Mouse (Mus musculus) monocyte, adult 2 months (primary cell): Measurements from ENCODE around the gene Pold1.

Source experiments
- DNase-seq, 2 experiments: peaks; one replicate each; pipeline ENCODE4 v3.0.0; 2022; ENCODE audit warnings: low spot score in 2 of 2, low read depth in 1 of 2

Gene Pold1

GRCm38 (mm10) chr7:44526414-44527154 lies 22.1 kb downstream of the Pold1 start:
- DNase-seq = no peak

DNA sequence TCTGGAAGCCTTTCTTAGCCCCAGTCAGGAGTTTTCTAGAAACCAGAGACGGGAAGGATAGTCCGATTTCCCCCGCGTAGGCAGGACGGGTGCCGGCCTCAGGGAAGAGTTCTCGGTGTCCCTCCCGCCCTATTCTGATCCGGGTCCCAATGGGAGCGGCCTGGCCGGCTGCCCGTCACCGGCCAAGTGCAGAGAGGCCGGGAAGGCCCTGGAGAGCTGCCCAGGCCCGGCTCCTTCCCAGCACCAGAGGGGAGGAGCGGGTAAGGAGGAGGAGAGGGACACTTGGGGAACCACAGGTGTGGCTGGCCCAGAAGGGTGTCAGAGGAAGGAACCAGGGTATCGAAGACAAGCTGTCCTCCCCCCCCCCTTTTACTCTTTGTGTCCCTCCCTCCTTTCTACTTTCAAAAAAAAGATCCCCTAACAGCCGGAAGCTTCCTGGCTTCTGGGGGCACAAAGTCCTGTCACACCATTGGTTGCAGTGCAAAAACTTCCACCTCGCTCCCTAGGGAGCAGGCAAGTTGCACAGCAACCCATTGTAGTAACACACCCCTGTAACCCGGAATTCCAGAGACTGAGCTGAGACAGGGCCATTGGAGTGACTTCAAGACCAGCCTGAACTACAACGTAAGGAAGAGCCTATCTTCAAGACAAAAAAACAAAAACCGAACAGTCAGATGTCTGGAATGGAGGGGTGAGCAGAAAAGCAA lies 23.4 kb downstream of the Pold1 start:
- DNase-seq = no peak

- no peak for DNase-seq
These were observed 24.1 kb downstream of the Pold1 start, which contains the start of gene Mybpc2 for GRCm38 (mm10) chr7:44524502-44524901. TSS of gene Mybpc2 (minus strand) at chr7:44524656.

- no peak for DNase-seq
These were observed 25.6 kb downstream of the Pold1 start for GRCm38 (mm10) chr7:44523056-44523455.

GRCm38 (mm10) chr7:44521710-44522109 lies 26.9 kb downstream of the Pold1 start:
- no peak for DNase-seq

- DNase-seq = no peak
These were observed 27.7 kb downstream of the Pold1 start for GRCm38 (mm10) chr7:44520990-44521389.

GRCm38 (mm10) chr7:44519240-44519913 lies 29.3 kb downstream of the Pold1 start:
- no peak for DNase-seq

- DNase-seq = no peak
These were observed 41.2 kb downstream of the Pold1 start for GRCm38 (mm10) chr7:44507491-44507890.

GRCm38 (mm10) chr7:44501563-44502115 lies 47.0 kb downstream of the Pold1 start:
- DNase-seq = peak; percentile 33 to 61

- no peak for DNase-seq
These were observed 48.6 kb downstream of the Pold1 start for GRCm38 (mm10) chr7:44500046-44500445.

DNA sequence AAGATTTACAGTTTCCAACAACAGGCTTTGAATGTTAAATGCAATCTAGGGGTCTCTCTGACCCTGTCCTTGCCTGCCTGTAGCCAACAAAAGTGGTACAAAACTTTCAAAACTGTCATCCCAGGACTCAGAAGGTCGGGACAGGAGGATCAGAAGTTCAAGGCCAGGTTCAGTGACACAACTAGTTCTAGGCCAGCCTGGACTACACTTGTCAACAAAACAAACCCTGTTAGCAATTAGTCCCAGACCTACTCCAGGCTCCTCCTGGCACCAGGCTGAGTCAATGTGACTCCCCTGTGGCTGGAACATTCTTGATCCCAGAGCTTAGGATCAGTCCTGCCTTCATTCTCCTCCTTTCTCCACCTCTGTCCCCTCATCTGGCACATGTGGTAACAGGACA lies 49.7 kb downstream of the Pold1 start:
- no peak for DNase-seq

GRCm38 (mm10) chr7:44497361-44498055 lies 51.1 kb downstream of the Pold1 start:
- DNase-seq = no peak

DNA sequence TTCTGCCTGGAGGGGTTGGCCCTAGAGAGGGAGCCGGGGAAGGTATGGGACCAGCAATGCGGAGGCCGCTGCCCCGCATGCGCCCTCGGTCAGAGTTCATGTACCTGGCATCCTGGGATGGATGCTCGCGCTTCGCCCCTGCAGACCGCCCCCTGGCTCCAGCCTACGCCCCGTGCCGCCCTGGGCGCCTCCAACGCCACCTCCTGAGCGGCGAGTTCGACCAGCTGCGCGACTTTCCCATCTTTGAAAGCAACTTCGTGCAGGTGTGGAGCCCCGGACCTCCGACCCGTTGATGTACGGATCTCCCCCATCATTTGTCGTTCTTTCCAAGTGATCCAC lies 51.9 kb downstream of the Pold1 start:
- DNase-seq = no peak

DNA sequence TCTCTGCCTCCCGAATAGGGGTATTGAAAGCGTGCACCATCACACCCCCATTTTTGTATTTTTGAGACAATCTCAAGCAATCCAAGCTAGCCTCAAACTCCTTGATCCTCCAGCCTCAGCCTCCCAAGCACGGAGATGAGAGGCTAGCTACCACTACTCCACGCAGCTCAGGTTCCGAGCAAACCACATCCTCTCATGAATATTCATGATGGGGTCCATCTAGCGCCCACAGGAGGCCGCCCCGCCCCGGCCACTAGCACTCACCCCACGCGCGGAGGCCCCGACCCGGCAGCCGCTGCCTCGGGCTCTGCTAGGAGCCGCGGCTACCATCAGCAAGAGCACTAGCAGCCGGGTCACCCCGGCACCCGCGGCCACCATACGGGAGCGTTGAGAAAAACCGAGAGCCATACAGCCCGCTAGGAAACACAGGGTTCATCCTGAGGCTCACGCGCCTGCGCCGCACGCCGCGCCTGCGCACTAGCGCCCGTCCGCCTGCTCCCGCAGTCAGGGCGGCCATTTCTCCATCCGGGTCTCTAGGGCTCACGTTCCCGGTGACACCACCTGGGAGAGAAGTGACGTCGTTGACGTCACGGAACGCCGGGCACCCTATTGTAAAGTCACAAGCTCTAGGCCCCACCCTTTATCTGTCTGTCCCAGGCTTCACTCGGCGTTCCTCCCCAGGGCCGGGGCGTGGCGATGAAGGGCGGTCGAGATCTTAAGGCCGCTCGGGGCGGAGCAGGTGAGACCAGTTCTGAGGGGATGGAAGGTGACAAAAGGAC lies 52.5 kb downstream of the Pold1 start, which contains the start of the genes Emc10 and Fam71e1:
TSS of gene Emc10 (minus strand) at position 538 of the 779 bp plus-strand sequence.
TSS of gene Fam71e1 (plus strand) at position 590 of the 779 bp plus-strand sequence.
- DNase-seq = peak; percentile 90 to 95

DNA sequence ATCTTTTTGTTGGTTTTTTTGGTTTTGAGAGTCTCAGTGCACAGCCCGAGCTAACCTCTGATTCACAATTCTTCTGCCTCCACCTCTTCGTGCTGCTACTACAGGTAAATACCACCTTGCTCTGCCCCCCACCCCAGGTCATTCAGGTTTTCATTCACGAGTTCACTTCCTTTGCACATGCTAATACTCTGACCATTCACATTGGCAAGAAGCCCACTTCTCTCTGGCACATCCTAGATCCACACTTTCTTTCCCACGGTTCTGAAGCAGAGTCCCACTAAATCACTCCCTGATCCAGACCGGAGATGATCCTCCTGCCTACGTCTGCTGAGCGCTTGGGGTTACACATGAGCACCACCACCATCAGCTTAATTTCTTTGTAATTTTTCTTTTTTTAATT lies 53.6 kb downstream of the Pold1 start:
- DNase-seq = no peak

- DNase-seq = no peak
These were observed 54.0 kb downstream of the Pold1 start for GRCm38 (mm10) chr7:44494681-44495080.

GRCm38 (mm10) chr7:44492166-44492826 lies 56.4 kb downstream of the Pold1 start:
- no peak for DNase-seq

DNA sequence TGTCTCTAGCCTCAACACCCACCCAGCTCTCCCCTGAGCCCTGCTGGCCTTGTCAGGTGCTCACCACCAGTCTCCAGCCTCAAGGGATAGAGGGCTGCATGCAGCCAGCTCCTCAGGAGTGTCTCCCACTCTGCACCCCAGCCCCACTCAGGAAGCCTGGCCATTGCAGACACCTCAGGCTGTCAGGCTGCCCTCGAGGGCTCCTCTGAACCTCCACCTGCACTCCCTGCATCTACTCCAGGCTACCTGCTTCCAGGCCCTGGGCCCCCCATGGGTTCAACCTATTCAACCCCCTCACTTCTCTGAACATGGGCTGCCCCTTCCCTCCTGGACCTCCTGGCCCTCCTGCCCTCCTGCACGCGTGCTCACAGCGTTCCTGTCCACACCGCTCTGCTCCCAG lies 57.3 kb downstream of the Pold1 start:
- DNase-seq = no peak

GRCm38 (mm10) chr7:44490281-44490680 lies 58.4 kb downstream of the Pold1 start:
- no peak for DNase-seq

GRCm38 (mm10) chr7:44488545-44488944 lies 60.1 kb downstream of the Pold1 start:
- DNase-seq = no peak
